Mouse (Mus musculus) right cerebral cortex, postnatal 36 days (tissue): ENCODE results near the gene Msantd1.

Experiments
- DNase-seq, 2 experiments: peaks; one replicate each; pipeline ENCODE4 v3.0.0; 2022; ENCODE audit warnings: low spot score in 2 of 2, mixed read lengths in 1 of 2

The Msantd1 gene

DNA sequence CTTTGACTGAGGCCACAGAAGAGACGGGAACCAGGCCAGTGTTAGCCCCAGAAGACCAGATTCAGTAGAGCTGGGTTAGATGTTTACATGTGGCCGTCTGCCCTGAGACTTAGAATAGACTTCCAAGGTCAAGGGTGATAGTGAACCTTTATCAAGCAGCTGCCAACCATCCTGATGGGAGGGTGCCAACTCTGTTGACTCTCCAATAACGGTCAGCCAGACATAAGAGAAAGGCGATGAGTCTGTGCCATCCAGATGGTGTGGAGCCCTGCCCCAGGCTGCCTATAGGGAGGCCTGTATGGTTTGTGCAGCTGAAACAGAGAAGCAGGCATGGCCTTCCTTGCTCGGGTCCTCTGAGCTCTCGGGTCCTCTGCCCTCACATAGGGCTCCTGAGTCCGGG lies 16.7 kb downstream of the Msantd1 start:
- DNase-seq, result no peak

DNA sequence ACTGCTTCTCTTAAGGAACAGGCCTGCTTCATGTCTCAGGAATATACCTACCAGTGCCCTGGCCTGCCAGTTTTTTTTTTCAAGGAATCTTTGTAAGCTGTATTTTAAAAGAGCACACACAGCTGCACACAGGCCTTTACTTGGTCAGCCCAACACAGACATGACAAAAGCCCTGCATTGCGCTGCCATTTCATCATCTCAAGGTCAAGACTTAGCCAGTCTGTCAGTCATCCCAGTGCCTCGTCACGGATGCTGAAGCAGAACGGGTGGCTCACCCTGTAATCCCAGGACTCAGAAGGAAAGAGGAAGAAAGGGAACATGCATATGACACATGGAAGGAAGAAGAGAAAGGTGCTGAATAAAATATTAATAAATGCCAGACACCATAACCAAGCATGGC lies 19.8 kb downstream of the Msantd1 start:
- no peak for DNase-seq

DNA sequence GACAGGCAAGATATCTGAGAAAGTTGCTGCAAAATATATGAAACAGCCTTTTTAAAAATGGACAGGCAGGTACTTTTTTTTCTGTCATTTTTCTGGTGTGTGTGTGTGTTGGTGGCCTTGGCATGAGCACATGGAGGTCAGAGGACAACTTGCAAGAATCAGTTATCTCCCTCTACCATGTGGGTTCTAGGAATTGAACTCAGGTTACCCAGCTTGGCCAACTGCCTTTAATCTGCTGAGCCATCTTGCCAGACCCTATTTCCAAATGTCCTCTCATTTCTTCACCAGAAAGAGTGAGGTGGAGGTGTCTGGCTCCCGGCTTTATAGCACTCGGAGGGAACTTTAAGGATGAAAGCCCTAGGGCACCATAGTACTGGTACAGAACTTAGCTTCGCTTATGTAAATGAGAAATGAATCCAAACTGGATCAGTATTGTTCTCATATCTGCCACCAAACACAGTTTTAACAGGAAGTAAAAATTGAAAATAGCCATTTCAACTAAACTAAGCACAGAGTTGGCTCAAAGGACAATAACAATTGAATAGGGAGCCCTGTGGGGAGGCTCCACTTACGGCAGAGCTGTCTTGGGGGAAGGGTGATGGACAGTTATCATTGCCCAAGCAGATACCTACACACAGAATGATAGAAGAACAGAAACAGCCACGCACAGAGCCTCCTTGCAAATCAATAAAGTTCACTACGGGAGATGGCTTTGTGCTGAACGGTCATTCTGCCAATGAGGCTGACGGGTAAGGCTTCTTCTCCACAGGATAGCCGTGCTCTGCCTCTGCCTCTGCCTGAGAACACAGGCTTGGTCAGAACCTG lies 22.6 kb downstream of the Msantd1 start:
- no peak for DNase-seq

DNA sequence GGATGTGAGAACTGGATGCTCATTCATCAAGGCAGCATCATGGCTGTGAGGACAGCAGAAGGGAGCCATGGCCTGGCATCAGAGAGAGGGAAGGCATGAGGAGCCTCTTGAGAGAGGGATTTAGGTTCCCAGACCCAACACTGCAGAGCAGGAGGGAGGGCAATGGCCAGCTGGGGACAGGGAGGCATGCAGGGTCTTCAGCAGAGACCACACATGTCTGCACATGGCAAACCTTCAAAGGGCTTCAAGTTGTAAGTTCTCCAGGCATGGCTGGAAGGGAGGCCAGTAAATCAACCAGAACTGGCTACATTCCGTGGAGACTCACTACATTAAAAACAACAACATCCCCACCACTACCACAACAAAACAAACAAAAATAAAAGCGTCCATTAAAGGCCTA lies 23.3 kb downstream of the Msantd1 start:
- no peak for DNase-seq

DNA sequence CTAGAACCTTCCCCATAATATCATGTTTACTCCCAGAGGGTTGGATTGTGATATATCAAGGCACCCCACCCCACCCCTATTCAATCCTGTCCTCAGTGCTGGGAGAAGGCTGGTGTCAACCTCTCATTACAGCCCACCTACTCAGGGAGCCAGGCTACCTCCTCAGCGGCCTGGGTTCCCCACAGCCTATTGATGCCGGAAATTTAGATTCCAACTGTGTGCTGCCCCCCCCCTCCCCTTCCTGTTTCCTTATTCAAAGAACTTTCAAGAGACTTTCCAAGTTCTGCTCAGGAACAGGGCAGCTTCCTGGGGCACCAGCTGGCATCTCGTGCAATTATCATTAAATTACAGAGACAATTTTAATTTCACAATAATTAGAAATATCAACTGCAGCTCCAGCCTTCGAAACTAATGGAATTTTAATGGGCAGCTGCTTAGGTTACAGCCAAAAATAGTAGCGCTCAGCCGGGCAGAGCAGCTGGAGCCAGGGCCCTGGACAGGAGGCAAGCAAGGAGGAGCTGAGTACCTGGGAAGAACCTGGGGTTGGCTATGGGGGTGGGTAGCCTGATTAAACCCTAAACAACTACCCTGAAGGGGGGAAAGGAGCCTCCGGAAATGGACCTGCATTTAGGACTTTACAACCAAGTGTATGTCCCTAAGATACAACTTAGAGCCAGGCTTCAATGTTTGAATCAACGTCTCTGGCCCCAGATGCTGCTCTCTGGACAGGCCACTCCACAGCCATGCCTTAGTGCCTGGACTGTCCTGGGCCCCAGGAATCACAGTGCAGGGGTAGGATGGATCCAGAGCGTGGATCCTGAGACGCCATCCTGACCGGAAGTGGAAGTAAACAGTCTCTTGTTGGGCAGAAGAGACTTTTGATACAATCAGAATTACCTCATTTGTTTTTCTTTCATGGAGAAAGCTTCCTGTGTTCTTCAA lies 24.0 kb downstream of the Msantd1 start:
- DNase-seq, result no peak

DNA sequence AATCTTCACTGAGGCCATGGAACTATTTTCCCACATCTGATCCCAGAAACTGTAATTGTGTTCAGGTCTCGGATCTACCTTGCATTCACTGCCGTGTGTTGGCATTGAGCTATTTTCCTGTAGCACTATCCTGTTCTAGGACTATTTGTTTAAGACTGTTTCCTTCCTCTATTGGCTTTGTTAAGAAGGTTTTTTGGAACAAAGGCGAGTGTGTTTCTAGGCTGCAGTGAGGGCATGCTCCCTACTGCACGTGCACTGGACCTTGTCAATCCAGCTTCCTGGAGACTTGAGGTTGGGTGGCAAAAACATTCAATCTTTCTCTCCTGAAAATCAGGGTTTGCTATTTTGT lies 24.6 kb downstream of the Msantd1 start:
- no peak for DNase-seq

DNA sequence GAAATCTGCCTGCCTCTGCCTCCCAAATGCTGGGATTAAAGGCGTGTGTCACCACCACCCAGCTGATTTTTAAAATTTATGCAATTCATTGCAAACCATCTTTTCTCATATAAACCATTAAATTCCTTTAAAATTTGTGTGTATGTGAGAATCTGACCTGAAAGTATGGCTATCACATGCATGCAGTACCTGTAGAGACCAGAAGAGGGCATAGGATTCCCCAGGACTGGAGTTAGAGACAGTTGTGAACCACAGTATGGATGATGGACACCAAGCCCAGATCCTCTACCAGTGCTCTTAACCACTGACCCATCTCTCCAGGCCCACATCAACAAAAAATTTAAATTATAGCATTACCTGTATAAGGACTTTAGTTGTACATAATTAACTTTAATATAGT lies 25.6 kb downstream of the Msantd1 start:
- DNase-seq, result no peak

DNA sequence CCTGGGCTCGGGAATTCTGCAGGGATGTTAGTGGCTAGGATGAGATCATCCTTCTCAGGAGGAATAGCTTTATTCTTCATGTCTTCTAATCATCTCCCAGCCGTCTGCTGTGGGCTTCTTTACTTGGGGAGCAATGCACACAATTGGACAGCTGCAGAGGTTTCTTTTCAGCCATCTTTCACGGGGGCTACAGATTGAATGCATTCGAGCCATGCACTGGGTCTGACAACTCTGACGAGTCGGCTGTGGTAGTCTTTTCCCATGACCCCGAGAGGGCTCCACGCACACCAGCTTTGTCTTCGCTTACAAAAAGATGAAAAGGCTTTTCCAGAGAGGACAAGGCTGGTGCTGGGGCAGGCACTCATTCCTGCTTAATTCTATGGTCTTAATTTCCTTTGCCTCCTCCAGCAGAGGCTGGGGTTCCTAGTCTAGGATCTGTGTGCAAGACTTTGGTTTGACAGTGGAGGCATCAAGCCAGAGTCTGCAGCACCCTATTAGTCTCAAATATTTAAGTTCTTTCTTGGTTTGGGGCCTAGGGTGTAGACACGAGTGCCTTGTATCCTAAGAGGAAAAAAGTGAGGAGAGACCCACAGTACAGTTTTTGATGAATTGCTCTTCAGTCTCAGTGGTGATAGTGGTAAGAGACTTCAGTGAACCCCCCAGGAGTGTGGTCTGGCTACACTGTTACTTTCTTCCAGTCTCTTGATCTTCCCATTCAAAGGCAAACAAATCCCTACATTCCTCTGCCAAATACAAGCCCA lies 34.1 kb downstream of the Msantd1 start:
- no peak for DNase-seq

DNA sequence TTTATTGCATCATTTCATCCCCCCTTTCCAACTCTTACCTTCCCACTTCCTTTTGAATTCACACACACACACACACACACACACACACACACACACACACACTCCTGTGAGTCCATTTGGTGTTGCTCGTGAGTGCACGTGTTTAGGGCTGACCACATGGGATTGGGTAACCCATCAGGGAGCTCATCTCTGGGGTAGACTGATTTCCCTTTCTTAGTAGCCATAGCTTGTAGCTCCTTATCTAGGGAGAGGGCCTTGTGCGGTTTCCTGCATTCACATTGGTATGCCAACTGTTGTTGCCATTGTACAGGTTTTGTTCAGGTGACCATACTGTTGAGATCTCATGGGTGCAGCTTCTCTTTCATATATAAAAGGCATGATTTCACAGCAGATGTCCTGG lies 35.6 kb downstream of the Msantd1 start:
- no peak for DNase-seq

DNA sequence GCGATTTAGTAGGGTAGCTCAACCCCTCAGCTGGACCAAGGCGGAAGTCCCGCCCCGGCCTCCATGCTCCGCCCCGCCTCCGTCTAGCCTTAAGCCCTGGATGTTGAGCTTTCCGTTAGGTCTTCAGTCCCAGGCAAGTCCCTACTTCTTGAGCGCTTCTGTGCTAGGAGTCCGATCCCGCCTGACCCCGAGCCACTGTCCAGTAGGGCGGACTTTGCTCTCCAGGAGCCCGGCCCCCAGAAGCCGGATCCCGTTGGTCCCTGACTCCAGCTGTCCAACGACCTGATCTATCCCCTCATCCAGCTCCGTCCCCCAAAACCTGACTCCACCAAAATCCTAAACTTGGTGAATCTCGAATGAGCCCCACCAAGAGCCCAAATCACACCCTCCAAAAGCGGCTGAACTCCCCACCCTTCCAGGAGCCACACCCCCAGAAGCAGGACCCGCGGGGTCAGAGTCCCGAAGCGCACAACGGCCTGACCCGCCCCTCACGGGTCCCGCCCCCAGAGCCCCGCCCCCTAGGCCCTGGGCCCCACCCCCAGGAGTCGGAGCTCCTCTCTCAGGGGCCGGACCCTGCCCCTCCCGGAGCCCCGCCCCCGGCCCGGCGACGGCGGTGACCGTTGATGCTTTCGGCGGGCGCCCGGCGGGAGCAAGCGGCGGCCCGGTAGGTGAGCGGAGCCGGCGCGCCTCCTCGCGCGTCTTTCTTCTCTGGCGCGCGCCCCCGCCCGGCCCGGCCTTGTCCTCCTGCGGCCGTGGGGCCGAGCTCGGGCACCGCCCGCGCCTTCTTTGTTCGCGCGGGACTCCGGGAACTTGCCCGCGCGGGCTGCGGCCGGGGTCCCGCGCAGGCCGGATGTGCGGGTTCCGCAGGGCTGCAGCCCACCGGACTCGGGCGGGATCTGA lies 41.3 kb downstream of the Msantd1 start, which contains the start of gene Rgs12:
Rgs12 (plus strand) TSS at position 585 of the 900 bp plus-strand sequence.
- peak in 1 of 2 experiments; percentile 24 for DNase-seq

DNA sequence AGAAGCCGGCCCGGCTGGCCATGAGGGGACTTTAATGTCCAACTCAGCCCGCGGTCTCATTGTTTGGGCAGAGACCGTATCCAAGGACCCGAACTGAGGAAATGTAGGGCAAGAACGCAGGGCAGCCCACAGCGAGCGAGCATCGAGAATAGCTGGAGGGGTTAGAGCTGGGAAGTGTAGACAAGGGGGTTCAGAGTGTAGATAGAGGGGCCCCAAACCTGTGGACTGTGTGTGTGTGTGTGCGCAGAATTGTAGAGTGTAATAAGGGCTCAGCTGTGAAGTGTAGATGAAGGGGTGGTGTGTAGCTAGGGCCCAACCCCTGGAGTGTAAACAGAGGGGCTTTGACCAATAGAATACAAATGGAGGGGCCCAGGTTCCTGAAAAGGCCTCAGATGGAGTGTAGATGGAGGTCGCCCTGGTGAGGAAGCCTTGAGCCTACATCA lies 42.0 kb downstream of the Msantd1 start:
- no peak for DNase-seq

DNA sequence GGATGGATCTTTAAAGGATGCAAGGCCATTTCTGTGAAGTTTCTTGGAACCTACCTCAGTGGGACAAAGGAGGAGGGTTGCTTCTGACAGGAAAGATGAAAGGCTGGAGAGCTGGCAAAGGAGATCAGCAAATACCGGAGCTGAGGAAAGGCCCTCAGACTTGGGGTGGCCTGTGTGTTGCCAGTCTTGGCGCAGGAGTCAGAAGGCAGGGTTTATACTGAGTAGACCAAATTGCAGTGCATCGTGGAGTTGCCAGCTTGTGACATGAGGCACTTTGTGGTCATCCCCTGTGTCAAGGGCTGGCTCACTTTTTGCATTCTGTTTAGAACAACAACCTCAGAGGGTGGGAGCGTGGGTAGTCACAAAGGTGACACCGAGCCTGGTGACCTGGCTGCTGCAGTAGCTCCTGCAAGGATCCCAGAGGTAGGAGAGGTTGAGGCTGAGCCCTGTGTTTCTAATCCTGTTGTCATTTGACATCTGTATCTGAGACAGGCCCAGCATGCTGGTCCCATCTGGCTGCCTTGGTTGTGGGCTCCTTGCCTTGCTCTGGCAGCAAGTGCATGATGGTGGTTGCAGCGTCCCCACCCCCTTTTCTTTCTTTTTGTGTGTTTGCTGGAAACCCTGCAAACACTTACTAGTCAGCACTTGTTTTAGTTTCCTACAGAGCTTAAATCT lies 42.8 kb downstream of the Msantd1 start:
- DNase-seq, result no peak

DNA sequence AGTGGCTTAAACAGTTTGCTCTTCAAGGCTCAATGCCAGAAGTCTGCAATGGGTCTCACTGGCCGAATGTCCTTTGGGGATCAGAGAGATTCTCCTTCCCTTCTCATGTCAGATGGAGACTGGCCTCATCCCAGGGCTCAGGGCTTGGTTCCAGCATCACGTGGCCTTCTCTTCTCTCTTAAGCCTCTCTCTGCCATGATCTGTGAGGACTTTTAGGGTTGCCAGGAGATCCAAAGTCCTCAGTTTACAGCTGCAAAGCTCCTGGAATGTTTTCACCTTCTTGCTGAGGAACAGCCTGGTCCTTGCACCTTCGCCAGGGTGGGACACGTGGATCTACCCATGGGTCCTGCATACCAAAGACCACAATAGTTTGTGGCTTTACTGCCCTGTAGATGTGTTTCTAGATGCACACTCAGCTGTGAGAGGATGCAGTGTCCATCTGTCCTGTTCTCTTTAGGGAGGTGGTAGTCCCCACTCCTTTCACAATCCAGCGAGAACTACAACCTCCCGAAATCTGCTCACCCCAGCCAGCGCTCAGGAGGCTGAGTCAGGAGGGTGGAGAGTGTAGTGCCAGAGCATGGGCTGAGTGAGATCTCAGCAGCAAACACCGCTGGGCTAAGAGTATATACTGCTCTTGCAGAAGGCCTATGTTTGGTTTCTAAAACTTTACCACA lies 43.5 kb downstream of the Msantd1 start:
- DNase-seq, result no peak

DNA sequence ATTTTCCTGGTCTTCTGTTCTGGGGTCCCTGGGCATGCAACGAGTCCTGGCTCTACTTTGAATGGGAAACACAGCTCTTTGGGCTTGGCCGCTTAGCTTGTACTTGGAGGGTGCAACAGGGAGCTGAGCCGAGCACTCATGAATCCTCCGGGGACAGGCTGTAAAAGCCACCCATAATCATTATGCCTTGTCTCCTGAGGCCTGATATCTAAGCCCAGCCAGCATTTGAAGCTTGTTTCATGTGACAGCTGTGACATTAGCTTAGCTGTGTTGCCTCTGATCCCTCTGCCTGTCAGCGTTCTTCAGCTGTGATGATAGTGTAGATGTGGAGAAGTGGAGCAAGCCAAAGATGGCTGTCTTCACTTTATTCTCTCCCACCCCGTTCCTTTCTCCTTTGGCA lies 46.7 kb downstream of the Msantd1 start:
- DNase-seq, result no peak

DNA sequence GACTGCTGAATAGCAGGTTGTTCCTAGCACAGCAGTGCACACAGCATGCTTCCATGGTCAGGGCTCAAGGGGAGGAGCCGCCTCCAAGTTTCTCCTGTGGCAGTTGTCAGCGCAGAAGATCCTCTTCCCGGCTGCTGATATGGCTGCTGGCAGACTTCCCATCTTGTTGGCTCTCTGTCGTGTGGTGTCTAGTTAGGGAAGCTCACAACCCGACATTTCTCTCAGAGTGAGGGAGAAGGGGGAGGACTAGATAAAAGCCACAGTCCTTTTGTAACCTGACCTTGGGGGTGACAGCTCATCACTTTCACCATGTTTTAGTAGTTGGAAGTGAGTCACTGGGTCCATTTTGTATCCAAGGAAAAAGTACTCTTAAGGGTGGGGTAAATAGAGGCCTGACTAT lies 47.8 kb downstream of the Msantd1 start:
- no peak for DNase-seq

DNA sequence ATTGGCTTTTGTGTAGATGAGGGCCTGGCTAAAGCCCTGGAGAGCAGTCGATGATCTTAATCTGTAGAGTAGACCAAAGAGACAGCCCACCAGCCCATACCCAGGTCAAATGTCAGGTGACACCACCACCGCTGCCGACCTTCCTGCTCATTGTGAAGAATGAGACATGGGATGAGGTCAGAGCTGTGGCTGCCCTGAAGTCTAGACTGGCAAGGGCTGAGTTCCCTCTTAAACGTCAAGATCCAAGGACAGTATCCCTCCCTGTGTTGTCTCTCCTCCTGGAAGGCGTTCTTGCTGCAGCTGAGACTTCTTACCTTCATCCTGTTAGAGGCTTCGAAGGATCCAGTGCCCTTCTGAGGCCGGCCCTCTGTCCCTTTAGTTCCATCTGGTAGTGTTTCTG lies 48.3 kb downstream of the Msantd1 start:
- DNase-seq, result no peak

DNA sequence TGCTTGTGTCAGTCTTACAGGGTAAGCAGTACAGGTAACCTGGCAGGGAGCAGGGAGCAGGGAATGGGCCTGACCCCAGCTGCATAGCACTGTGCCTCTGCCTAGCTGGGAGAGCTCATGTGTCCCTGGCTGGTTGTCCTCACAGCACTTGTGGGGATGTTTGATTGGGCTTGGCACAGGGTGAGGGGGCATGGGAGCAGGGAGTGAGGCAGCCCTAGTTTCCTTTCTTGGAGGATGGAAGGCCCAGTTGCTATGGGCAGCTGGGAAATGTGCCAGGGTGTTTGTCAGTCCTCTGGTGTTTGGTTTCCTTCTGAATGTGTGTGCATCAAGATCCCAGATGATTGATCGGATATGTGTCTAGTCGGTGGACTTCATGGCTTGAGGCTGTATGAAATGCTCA lies 49.2 kb downstream of the Msantd1 start:
- peak in 1 of 2 experiments; percentile 9 for DNase-seq

DNA sequence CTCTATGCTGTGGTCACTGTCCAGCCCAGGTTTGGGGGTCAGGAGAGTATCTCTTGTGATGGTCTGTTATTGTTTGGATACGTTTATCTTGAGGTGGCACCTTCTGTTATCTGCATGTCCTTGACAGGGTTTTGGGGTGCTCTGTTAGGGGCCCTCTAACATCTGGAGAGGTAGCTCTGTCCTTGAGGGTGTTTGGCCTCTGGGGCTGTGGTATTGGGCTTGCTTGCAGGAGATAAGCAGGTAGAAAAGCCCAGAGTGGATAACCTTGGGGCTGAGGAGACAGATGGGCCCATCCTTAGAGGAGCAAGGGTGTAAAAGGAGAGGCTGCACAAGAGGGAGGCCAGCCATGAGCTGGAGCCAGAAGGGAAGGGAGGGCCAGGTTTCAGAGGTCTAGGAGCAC lies 52.2 kb downstream of the Msantd1 start:
- DNase-seq, result no peak

DNA sequence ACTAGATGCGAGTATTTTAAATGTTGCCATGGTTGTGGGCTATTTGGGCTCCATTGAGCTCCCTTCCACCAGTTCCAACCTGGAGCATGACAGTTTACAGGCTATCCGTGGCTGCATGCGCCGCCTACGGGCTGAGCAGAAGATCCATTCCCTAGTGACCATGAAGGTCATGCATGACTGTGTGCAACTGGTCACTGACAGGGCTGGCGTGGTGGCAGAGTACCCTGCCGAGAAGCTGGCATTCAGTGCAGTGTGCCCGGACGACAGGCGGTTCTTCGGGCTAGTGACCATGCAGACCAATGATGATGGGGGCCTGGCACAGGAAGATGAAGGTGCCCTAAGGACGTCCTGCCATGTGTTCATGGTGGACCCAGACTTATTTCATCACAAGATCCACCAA lies 57.7 kb downstream of the Msantd1 start:
- DNase-seq, result no peak

DNA sequence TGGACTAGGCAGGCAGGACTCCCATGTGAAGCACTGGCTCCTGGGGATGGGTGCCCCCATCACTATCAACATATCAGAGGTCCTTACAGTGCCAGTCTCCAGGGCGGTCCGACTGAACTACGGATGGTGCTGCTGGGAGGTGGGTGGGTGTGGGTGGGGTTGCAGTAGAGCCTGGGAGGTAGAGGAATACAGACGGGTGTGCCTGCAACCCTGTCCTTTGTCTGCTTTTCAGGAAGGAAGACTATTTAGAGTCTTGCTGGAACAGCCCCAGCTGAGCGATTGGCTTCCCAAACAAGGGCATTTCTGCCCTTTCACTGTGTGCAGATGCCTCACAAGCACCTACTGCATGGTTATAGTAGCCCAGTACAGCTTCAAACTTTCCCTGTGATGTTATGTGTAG lies 60.6 kb downstream of the Msantd1 start:
- DNase-seq, result no peak
